Mouse (Mus musculus): ENCODE measurements around the gene Myo3b.

GRCm38 (mm10) chr2:70066338-70067022 lies 27.6 kb downstream of the Myo3b start:
- TF ChIP-seq GATA1 (IDR thresholded peaks at IDR 0.05; ENCODE audit: low read length) = no peak
- TF ChIP-seq TAL1 (IDR thresholded peaks at IDR 0.05; ENCODE audit: low read length) = no peak

All from erythroblast, embryonic 14.5 days (primary cell).